Mouse (Mus musculus) spleen, postnatal 10 days (tissue): ENCODE measurements around the gene Dab1.

ENCODE experiments used
- DNase-seq, 2 experiments: peaks; one replicate each; pipeline ENCODE4 v3.0.0; 2021 to 2022; ENCODE audit warnings: low spot score in 2 of 2

The Dab1 gene

DNA sequence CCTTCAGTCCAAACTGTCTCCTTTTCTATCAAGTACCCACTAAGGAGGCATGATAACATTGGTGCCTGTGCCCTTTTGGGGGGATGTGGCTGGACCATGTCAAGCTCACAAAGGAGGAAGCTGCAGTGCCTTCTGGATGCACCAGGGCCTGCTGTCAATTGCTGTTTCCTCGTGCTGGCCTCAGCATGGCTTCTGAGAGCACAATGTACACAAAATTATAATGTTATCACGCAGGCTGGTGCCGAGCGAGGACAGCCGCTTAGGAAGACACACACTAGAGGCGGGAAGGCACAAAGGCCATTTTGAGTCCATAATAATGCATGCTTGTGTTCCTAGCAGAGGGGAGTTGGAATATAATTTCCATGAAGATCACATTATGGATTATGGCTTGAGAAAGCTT lies 81.2 kb downstream of the Dab1 start:
- DNase-seq = no peak

DNA sequence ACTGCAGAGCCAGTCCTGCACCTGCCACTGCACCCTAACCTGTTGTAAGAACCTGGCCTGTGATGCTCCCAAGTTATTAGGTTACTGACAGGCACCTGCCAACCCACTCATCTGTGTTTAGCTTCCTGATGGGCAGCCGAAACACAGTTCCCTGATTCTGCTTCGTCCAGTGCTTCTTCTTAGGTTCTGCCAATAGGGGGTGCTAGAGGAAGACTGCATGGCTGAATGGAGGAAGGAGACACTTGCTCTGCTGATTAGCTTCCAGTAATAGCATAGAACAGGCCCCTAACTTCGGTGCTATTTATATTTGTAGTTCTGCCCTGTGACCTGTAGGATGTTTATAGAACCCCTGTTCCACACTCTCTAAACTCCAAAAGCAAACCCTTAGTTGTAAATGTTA lies 83.0 kb downstream of the Dab1 start:
- DNase-seq = no peak

DNA sequence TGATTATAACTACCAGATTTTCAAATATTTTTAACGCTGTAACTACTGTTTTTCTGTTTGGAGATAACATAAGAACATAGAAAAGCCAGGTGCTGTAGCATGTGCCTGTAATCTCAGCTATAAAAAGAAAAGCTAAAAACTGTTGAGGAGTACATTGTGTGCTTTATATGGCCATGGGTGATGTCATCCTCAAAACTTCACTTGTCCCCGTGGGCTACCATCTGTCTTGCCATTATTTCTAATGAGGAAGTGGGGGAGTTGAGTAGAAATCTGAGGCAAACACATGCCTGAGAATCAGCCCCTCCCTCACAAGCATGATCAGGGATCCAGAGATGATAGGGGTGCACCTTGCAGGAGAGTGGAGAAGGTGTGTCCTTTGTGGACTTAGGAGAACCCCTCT lies 85.3 kb downstream of the Dab1 start:
- no peak for DNase-seq

DNA sequence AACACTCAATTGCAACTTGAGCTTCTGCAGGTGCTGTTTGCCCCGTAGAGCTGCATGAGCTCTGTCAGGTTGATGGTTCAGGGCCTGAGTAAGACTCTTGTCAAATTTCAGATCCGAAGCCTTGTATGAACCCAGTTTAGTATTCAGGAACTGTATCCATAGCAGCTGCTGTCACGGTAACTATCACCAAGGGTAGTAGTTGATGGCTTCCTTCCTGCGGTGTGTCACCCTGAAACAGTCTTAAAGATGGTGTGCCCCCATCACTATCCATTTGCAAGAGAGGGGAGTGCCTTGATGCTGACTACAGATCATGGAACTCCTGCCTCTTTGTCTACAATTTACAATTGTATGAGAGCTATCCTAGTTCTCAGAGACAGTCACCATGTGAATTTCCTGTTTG lies 87.3 kb downstream of the Dab1 start:
- DNase-seq = no peak

DNA sequence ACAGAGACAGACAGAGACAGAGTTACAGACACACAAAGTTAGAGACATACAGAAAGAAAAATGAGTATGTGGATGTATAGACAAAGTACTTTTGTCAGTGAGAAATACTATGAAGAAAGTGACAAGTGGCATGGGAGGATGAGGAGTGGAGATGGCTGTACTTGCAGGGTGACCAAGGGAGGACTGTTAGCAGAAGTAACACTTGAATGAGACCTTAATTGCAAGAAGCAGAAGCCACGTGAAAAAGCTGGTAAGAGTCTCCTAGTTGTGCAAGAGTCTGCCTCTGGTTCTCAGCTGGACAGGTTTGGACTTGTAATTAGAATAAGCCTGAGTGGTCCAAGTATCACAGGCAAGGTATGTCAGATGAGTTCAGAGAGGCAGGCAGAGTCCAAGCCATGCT lies 88.0 kb downstream of the Dab1 start:
- DNase-seq = no peak

DNA sequence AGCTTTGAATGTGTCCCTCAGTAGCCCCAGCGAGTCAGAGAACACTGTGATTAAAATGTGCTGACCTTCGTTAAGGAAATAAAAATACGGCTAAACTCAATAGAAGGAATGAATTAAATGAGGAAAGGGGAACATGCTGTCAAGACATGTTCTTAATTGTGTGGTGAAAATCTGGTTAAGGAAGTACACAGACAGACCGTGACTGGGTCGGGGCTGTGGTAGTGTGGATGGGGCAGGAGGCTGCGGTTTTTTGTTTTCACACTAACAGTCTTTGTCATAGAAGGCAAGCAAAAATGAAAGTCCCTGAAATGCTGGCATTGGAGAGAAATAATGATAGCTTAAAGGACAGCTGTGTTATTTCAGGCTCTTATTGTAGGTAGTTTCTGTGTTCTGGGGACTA lies 92.2 kb downstream of the Dab1 start:
- no peak for DNase-seq

DNA sequence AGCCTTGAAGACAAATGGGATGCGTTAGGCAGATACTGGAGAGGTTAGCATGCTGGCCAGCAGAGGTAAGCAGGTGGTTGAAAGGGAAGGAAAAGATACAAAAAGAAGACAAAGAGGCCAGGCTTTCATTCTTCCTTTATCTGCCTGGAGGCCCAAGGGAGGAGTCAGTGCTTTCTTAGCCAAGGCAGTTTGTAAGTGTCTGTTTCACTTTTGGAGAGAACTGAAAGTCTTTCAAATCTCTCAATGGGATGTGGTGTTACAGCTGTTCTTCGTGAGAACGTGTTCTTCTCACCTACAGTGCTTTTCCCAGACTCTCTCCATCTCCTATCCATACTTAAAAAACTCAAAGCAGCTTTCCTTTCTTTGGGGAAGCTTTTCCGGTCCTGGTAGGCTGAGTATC lies 94.8 kb downstream of the Dab1 start:
- DNase-seq = no peak

DNA sequence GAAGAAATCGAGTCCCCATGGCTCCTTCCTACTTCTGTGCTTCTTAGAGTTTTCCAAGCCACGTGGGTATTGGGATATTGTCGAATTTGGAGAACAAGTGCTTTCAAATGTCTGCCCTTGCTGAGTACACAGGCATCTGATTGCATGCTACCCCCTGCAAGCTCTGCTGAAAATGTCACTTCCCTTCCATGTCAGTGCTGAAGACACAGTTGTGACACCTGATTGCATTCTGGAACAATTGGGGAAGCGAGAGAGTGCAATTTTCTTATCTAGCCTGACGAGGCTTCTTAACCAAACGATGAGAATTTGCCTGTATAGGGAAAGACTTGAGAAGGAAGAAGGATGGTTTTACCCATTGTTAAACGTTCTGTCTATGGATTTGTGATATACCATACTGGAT lies 95.8 kb downstream of the Dab1 start:
- DNase-seq = no peak

DNA sequence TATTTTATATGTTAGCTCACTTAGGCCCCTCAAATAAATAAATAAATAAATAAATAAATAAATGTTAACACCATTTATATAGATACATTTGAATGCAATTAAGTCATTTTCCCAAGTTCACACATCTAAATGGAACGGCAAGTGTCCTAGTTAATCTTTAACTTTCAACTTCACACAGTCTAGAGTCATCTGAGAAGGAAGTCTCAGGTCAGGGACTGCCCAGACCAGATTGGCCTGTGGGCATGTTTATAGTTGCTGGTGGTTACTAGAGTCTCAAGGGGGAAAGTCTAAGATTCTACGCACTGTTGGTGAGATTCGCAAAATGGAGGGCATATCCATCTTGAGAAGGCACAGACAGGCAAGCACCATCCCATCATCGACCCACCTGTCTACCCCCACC lies 96.4 kb downstream of the Dab1 start:
- no peak for DNase-seq

DNA sequence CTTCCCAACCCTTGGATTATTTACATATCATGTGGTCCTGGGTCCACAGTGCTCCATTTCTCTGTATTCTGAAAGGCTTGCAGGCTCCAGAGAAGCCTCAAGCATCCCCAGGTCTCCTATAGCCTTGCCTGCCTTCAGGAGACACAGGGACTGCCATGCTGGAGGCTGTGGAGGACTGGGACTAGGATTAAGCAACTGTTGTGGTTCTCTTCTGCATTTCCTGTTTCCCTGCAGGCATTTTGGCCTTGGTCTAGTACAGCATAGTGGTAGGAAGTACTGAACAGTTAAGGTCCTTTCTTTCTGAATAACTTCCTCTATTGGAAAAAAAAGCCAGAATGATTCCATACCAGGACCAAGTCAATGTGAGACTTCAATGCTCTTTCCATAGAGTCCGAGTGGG lies 103.6 kb downstream of the Dab1 start:
- no peak for DNase-seq

DNA sequence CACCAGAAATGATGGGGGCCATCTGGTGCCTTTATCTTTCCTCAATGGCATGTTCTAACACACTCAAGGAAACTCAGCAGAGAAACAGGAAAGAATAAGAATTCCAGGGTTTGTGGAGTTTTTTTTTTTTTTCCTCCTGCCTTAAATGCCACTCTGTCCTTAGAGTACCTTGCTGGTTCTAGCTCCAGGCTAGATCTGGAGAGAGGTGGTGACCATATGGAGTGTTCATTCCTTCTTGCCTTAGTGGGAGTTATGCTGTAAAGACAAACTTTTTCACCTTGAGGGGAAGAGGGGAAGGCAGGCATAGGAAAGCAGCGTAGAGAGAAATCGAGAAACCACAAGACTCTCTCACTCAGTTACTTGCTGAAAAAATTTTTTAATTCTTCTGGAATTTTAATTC lies 107.3 kb downstream of the Dab1 start:
- DNase-seq = no peak

DNA sequence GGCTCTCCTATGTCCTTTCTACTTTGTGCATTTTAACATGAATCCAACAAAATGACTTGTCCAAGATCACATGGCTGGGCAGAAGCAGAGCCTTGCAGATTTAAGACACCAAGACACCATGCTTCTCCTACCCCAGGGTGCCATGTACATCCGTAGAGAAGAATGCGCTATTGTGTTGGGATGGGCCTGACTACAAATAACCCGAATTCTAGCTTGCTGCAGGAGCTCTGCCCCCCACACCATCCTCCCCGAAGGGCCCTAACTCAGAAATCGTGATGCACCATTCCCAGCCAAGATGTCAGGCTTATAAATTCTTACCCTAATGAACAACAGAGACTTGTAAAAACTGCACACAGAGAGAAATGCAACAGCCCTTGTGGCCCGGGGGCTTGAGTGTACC lies 118.0 kb downstream of the Dab1 start:
- DNase-seq = no peak

DNA sequence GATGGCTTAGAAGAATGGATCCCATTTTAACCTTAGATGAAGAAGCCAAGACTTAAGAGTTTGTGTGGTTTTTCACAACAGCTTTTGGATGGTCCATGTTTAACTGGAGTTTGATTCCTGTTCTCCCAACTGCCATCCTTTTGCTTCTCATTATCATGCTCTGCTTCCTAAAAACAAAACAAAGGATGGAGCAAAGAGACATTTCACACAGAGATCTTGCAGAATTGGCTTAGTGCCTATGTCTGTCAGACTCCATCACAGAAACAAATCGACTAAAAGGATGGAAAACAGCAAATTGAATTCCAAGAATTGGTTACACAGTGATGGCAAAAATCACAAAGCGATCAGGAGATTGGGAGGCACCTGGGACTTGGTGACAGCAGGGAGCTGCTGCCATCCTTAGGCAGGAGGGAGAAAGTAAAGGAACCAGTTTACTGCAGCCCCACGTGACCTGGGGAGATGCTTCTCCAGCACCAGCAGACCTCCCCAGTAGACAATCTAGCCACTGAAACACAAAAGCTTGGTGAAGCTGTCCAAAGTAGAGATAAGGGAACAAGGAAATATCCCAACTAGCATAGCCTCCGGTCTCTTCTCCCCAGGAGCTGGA lies 132.2 kb downstream of the Dab1 start:
- DNase-seq = no peak

DNA sequence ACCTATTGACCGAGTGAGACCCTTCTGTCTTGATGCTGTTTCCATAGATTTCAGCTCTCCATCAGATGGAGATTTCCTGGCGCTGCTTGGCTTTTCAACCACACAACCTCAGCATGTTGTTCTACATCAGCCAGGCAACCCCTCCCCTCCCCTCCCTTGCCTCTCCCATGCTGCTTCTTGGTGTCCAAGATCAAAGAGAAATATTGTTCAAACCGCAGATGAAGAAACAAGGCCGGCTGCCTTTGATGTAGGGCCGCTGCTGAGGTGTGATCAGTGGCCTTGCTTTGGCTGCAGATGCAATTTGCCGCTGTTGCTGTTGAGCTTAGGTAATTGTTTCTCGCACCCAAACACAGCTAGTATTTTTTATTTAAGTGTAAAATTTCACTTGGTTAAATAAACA lies 135.4 kb downstream of the Dab1 start:
- DNase-seq = no peak

DNA sequence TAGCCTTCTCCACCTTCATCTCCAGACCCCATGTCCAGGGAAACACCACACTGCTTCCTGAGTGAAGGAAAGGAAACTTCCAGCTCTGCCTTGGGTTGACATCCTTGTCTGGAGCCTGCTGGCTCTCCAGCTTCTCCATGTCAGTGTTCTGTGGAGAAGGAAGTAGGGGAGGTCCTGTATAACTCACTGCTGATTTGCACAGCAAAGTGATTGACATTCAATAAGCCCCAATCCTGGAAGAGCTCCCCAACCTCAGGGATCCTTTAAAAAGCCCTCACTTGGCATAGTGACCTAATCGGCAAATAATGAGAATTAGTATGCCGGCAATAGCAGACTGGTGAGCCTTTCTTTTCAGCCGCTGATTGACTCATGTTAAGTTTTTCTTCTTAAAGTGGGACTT lies 138.1 kb downstream of the Dab1 start:
- DNase-seq = no peak

DNA sequence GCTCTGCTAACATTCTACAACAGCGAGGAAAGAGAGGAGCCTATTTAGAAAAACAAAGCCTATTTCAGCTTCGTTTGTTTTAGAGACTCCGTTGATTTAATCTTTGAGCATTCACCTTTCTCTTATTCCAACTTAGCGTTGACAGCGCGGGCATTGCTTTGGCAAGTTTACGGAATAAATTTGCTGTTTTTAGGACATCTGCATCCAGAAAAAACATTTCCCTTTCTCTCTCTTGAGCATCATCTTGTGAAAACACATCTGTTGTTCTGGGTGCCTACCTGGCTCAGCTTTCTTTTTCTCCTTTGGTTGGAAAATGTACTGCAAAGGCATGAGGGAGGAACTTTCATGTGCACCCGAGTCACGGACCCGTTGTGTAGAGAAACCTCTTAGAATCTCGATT lies 143.3 kb downstream of the Dab1 start:
- no peak for DNase-seq

DNA sequence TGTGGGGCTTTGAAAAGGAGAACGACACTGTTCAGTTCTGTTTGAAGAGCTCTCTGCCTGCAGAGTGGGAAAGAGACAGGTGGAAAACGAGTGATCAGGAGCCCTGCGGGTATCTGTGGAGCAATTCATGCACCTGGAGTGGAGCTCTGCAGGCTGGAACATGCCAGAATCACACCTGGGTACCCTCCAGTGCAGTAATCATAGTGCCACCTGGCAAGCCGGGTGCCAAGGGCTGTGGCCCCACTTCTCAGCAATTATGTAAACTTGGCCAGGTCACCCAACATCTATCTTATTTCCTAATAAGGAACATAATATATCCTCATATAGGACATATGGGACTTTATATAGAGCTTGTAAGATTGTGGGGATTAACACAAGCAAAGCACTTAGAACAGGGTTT lies 156.6 kb downstream of the Dab1 start:
- DNase-seq = no peak

DNA sequence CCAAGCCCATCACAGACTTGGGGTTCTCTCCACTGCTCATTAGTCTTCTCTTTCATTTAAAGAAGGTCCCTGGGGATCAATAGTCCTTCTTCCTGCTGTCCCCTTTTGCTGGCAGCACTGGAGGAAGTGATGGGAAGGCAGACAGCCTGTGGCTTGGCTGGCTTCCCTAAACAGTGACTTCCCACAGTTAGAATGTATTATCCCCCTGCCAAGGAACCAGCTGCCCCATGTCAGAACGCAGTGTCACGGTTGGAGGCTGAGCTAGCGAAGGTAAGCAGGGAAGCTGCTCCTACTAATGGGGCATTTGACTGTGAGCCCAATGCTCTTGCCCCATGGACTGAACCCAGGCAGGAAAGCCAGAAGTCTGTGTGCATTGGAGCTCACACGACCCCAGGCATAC lies 162.2 kb downstream of the Dab1 start:
- peak in 1 of 2 experiments; percentile 13 for DNase-seq

DNA sequence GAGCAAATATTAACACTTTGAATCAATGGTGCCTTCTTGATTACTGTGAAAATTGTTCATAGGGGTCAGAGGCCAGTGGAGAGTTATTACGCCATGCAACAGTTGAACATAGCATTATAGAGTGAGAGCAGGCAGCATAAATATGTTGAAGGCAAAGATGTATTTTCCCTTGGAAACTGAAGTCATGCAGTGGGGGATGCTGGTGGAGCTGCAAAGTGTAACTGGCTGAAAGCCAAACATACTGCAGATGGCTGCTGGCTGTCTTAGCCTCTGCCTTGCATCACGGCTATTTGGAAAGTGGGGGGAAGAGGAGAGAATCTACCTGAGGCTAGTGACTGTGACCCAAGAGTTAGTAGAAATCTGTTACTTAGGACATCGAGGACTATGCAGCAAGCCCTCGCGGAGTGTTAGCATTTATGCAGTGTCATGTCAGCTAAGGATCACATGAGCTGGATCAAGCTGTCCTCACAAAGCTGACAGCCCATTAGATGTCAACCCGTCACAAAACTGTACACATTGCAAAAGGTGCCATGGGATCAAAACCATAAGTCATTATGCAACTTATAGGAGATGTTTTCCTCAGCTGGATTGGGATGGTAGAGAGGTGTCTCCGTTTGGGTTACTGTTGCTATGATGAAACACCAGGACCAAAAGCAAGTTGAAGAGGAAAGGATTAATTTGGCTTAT lies 164.5 kb downstream of the Dab1 start:
- DNase-seq = no peak

DNA sequence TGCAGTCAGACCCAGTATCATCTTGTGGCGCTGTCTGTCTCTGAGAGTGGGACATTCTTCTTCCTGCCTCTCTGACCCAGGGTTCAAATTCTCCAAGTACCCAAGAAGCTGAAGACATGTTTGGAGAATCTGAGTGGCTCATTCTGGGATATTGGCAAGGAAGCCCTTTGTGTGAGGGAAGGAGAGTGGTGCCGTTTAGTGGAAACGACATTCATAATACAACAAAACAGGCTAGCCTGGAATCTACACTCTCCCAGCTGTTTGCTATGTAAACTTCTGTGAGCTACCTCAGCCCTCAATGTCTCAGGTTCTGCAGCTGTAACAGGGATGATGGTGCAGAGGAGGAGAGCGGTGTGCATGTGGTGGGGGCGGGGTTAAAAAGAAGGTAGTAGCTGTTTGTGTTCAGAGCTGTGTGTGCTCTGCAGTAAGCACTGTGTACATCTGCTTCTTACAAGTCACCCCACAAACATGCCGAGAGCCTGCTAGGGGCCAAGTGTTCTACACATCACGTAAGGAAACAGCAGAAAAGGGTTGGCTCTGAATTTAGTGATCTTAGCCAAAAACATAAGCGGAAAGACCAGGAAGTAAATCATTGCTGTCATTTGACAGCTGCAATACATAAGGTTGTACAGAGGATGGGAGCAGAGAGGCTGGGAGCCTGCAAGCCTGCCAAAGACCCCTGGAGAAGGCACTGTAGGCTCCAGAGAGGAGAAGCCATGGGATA lies 174.6 kb downstream of the Dab1 start:
- DNase-seq = no peak

DNA sequence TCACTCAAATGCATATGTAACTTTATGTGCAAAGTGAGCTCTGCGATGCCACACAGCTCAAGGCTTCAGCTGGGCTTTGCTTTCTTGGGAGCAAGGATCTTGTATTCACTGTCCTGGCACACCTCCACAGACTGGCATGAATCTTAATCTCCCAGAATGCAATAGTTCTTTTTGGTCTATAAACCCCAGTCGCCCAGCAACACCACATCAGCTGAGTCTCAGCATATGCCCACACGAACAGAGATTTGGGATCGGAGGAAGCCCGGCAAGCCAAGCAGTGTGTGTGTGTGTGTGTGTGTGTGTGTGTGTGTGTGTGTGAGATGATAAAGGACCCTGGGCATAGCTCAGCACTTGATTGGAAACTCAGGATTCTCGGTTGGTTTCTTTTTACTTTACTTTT lies 177.3 kb downstream of the Dab1 start:
- no peak for DNase-seq

DNA sequence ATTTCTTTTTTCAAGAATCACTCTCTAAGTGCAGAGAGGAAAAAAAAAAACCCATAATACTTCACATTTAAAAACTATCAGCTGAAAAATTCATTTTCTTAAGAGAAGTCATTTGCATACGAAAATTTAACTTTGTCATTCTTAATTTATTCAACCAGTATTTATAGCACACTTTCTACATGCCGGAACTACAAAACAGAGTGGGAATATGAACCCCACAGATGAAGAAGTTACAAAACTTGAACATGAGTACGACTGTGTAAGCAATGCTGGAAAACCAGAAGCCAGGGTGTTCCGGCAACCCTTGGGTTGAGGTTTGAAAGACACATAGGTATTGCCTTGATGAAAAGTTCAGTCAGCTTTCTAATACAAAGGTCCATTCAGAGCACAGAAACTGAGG lies 183.3 kb downstream of the Dab1 start:
- DNase-seq = no peak

DNA sequence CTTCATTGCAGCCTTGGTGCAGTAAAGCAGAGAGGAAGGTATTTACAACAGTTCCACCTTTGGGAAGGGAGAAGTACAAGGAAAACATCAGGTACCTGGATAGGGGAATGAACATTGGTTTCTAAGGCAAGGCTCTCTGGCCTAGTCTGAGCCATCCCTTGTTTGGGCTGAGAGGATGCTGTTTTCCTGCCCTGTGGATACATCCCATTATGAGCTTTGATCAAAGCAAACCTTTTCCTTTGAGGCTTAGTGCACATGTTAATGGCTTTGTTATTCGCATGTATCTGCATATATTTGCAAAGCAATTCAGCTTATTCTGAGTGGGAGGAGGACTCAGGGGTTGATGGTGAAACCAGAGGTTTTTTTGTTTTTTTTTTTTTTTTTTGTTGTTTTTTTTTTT lies 185.3 kb downstream of the Dab1 start:
- DNase-seq = no peak
